Mouse (Mus musculus) forebrain, embryonic 14.5 days (tissue): ENCODE data around the gene Actc1. TPM values are rescaled to one million over a fixed set of nuclear protein-coding genes. Genes with fewer than 3 reads are reported as not detected.

Experiments used
- ATAC-seq: fragments of 200-750 bp; cut with Nextera tagmentation; 2 replicates; pipeline ENCODE4 v1.8.0; 2017; ENCODE audit warnings: mild to moderate bottlenecking, moderate library complexity
- DNase-seq: peaks from one replicate; pipeline ENCODE4 v3.0.0-alpha.2; 2015; ENCODE audit warnings: low spot score
- H3K27ac ChIP-seq: fragments of 300-500 bp; sonication (generic); 2 replicates; pipeline ENCODE4 v1.5.1; 2014; ENCODE audit warnings: low read depth, mild to moderate bottlenecking, control low read depth, low read length, moderate library complexity
- H3K27me3 ChIP-seq: fragments of 300-500 bp; sonication (generic); replicated peaks from 2 replicates; pipeline ENCODE4 v1.6.1; 2014; ENCODE audit warnings: low read length, control low read depth, mixed read lengths; ENCODE audit not compliant: control insufficient read depth, insufficient read depth
- H3K36me3 ChIP-seq: fragments of 300-500 bp; sonication (generic); 2 replicates; pipeline ENCODE4 v1.6.1; 2014; ENCODE audit warnings: low read length, control low read depth; ENCODE audit not compliant: control insufficient read depth, insufficient read depth
- H3K4me1 ChIP-seq: fragments of 300-500 bp; sonication (generic); 2 replicates; pipeline ENCODE4 v1.6.1; 2014; ENCODE audit warnings: antibody characterized with exemption, low read length, control low read depth; ENCODE audit not compliant: control insufficient read depth, insufficient read depth
- H3K4me2 ChIP-seq: fragments of 300-500 bp; sonication (generic); 2 replicates; pipeline ENCODE4 v1.6.1; 2014; ENCODE audit warnings: mild to moderate bottlenecking, control low read depth, low read length
- H3K4me3 ChIP-seq: fragments of 300-500 bp; sonication (generic); 2 replicates; pipeline ENCODE4 v1.5.1; 2014; ENCODE audit warnings: low read depth, low read length, control low read depth
- H3K9ac ChIP-seq: fragments of 300-500 bp; sonication (generic); 2 replicates; pipeline ENCODE4 v1.6.1; 2014; ENCODE audit warnings: mild to moderate bottlenecking, low read length, control low read depth, moderate library complexity
- H3K9me3 ChIP-seq: fragments of 300-500 bp; sonication (generic); replicated peaks from 2 replicates; pipeline ENCODE4 v1.6.1; 2016; ENCODE audit warnings: low read length, control low read depth, mixed read lengths; ENCODE audit not compliant: control insufficient read depth
- WGBS: fragments of 180-500 bp; shearing (Covaris S2); extraction: QIAGEN DNeasy Blood & Tissue Kit; methylation state at CpG from one replicate; pipeline ENCODE4 v1.1.7; 2014; 5-methylcytosine and 5-hydroxymethylcytosine counted together
- polyA plus RNA-seq: library from polyadenylated mRNA; unstranded; fragments of >200 nt; fragmentation: Nextera tagmentation; extraction: Ambion mirVana; gene quantifications from 2 replicates; pipeline ENCODE4 v1.2.1, GENCODE M21; 2014

Actc1 gene
- polyA plus RNA-seq, 1 experiment from 2014 or later, result 0.57 TPM

DNA sequence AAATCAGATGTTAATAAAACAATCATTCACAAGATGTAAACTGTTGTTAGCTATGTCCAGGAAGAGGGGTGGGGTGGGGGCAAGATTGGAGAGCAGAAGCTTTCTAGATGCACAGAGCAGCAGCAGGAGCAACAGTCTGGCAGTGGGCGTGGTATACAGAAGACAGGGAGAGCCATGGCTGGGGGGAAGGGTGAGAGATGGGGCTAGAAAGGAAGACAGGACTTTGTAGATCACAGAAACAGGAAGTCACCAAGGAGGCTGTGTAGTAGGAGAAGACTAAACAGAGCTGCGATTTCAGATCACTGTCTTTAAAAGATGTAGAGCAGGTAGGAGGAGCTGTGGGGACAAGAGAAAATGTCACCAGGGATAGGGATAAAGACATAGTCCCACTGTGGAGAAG, 21.1 kb downstream of the Actc1 start:
- WGBS, result 70% methylated on average over 2 of the region's 2 CpGs
- no peak for ATAC-seq
- DNase-seq, result no peak
- no peaks in the 10 kb centered on the region for H3K9me3 ChIP-seq
- no peak overlapping the region for H3K4me2 ChIP-seq
- no peaks in the 10 kb centered on the region for H3K27me3 ChIP-seq
- H3K36me3 ChIP-seq, result no peaks in the 10 kb centered on the region
- no peak overlapping the region for H3K9ac ChIP-seq
- no peak overlapping the region for H3K27ac ChIP-seq
- H3K4me3 ChIP-seq, result no peak overlapping the region
- H3K4me1 ChIP-seq, result no peaks in the 10 kb centered on the region

GRCm38 (mm10) chr2:114023383-114023782, 30.0 kb downstream of the Actc1 start:
- H3K27me3 ChIP-seq, result no peaks in the 10 kb centered on the region
- ATAC-seq, result no peak
- H3K27ac ChIP-seq, result no peak overlapping the region
- H3K4me1 ChIP-seq, result no peaks in the 10 kb centered on the region; the same call in 1 of the 2 replicates
- no peak overlapping the region for H3K4me2 ChIP-seq
- WGBS, result 90% methylated on average over 6 of the region's 6 CpGs
- DNase-seq, result no peak
- no peaks in the 10 kb centered on the region for H3K36me3 ChIP-seq
- H3K9ac ChIP-seq, result no peak overlapping the region
- no peaks in the 10 kb centered on the region for H3K9me3 ChIP-seq
- no peak overlapping the region for H3K4me3 ChIP-seq

- no peak overlapping the region for H3K27ac ChIP-seq
- no peak overlapping the region for H3K4me3 ChIP-seq
- H3K9me3 ChIP-seq, result no peaks in the 10 kb centered on the region
- no peaks in the 10 kb centered on the region for H3K36me3 ChIP-seq
- no peaks in the 10 kb centered on the region; the same call in 1 of the 2 replicates for H3K4me1 ChIP-seq
- no peak overlapping the region for H3K9ac ChIP-seq
- H3K4me2 ChIP-seq, result no peak overlapping the region
- H3K27me3 ChIP-seq, result 0 out of 2 replicates have a peak, but pooled peaks cover 4% of the 10 kb centered on the region
- DNase-seq (no peak), ATAC-seq (peak; percentile 51; the same call in 1 of the 2 replicates)
Measured at GRCm38 (mm10) chr2:114020210-114020563, 33.2 kb downstream of the Actc1 start.

- peak; percentile 81 for ATAC-seq
- peak; percentile 66 for DNase-seq
- Histone ChIP-seq H3K36me3 (no peaks in the 10 kb centered on the region), H3K9me3 (no peaks in the 10 kb centered on the region), H3K27ac (no peak overlapping the region), H3K9ac (no peak overlapping the region), H3K4me2 (no peak overlapping the region), H3K4me1 (no peaks in the 10 kb centered on the region; the same call in 1 of the 2 replicates), H3K27me3 (peaks cover 9% of the 10 kb centered on the region; the same call in 1 of the 2 replicates), H3K4me3 (no peak overlapping the region)
- WGBS, result 60% methylated on average over 11 of the region's 11 CpGs
Measured at GRCm38 (mm10) chr2:114019474-114020209, 33.7 kb downstream of the Actc1 start.

GRCm38 (mm10) chr2:114018136-114018535, 35.2 kb downstream of the Actc1 start:
- no peaks in the 10 kb centered on the region for H3K36me3 ChIP-seq
- peaks cover 22% of the 10 kb centered on the region; the same call in 1 of the 2 replicates for H3K27me3 ChIP-seq
- no peak overlapping the region for H3K4me3 ChIP-seq
- H3K4me2 ChIP-seq, result no peak overlapping the region
- no peaks in the 10 kb centered on the region for H3K9me3 ChIP-seq
- WGBS, result 8% methylated on average over 10 of the region's 10 CpGs
- DNase-seq, result peak; percentile 62
- ATAC-seq, result peak; percentile 38; the same call in 1 of the 2 replicates
- no peak overlapping the region for H3K9ac ChIP-seq
- H3K27ac ChIP-seq, result no peak overlapping the region
- peaks cover 3% of the 10 kb centered on the region; the same call in 1 of the 2 replicates for H3K4me1 ChIP-seq

GRCm38 (mm10) chr2:114014839-114015238, 38.5 kb downstream of the Actc1 start:
- Histone ChIP-seq H3K9me3 (no peaks in the 10 kb centered on the region), H3K4me3 (no peak overlapping the region), H3K9ac (no peak overlapping the region), H3K4me2 (no peak overlapping the region), H3K27ac (no peak overlapping the region), H3K27me3 (peaks cover 28% of the 10 kb centered on the region), H3K36me3 (no peaks in the 10 kb centered on the region), H3K4me1 (peaks cover 3% of the 10 kb centered on the region; the same call in 1 of the 2 replicates)
- DNase-seq, result no peak
- 78% methylated on average over 6 of the region's 6 CpGs for WGBS
- no peak for ATAC-seq

DNA sequence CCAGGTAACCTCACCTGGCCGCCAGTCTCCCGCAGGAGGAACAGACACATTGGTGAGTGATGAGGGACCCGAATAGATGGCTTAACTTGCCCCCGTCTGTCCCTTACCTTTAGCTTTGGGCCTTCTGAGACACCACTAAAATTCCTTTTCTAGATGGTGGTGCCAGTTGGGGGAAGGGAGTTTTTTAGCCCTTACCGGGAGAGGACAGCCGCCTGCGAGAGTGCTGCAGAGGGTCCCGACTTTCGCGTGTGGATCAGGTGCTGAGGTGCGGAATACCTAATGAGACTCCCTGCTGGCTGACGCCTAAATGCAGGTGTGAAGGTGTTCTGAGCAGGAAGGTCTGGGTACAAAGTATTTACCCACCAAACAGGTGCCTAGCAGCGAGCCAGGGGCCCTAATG, 39.5 kb downstream of the Actc1 start:
- H3K9ac ChIP-seq, result peak overlapping the region; percentile 79
- H3K9me3 ChIP-seq, result no peaks in the 10 kb centered on the region
- H3K27ac ChIP-seq, result 0 out of 2 replicates have a peak overlapping the region, but pooled peaks have one; percentile 65
- no peaks in the 10 kb centered on the region for H3K36me3 ChIP-seq
- H3K27me3 ChIP-seq, result peaks cover 28% of the 10 kb centered on the region
- peaks cover 3% of the 10 kb centered on the region; the same call in 1 of the 2 replicates for H3K4me1 ChIP-seq
- WGBS, result 2% methylated on average over 13 of the region's 13 CpGs
- H3K4me3 ChIP-seq, result peak overlapping the region; percentile 59
- DNase-seq (no peak), ATAC-seq (peak; percentile 28; the same call in 1 of the 2 replicates)
- peak overlapping the region; percentile 91 for H3K4me2 ChIP-seq

- Histone ChIP-seq H3K4me2 (peak within 1 kb of the TSS; percentile 91), H3K36me3 (no peaks in the 10 kb centered on the region), H3K27me3 (peaks cover 28% of the 10 kb centered on the region), H3K9me3 (no peaks in the 10 kb centered on the region), H3K4me3 (peak within 1 kb of the TSS; percentile 59), H3K27ac (peak within 1 kb of the TSS; percentile 65; the same call in 1 of the 2 replicates), H3K4me1 (peaks cover 3% of the 10 kb centered on the region; the same call in 1 of the 2 replicates), H3K9ac (peak within 1 kb of the TSS; percentile 79)
- ATAC-seq (peak; percentile 73), DNase-seq (peak; percentile 57)
- under 1% methylated on average over 56 of the region's 60 CpGs for WGBS
Measured at GRCm38 (mm10) chr2:114013295-114013771, 40.0 kb downstream of the Actc1 start, which contains the start of gene Gjd2. Gjd2 (minus strand) TSS chr2:114013619.

- Histone ChIP-seq H3K4me1 (peaks cover 3% of the 10 kb centered on the region; the same call in 1 of the 2 replicates), H3K4me3 (peak overlapping the region; percentile 59), H3K36me3 (no peaks in the 10 kb centered on the region), H3K27me3 (peaks cover 28% of the 10 kb centered on the region), H3K4me2 (peak overlapping the region; percentile 91), H3K9ac (peak overlapping the region; percentile 79), H3K27ac (peak overlapping the region; percentile 65; the same call in 1 of the 2 replicates), H3K9me3 (no peaks in the 10 kb centered on the region)
- peak; percentile 65 for DNase-seq
- under 1% methylated on average over 19 of the region's 19 CpGs for WGBS
- peak; percentile 81 for ATAC-seq
Measured at GRCm38 (mm10) chr2:114012749-114013211, 40.6 kb downstream of the Actc1 start.
